Mouse (Mus musculus): ENCODE measurements around the gene Igf1. TPM values are rescaled to one million over a fixed set of nuclear protein-coding genes. Genes with fewer than 3 reads are reported as not detected.

The Igf1 gene
- polyA plus RNA-seq, 1 experiment from 2014 or later: 7.2 TPM

DNA sequence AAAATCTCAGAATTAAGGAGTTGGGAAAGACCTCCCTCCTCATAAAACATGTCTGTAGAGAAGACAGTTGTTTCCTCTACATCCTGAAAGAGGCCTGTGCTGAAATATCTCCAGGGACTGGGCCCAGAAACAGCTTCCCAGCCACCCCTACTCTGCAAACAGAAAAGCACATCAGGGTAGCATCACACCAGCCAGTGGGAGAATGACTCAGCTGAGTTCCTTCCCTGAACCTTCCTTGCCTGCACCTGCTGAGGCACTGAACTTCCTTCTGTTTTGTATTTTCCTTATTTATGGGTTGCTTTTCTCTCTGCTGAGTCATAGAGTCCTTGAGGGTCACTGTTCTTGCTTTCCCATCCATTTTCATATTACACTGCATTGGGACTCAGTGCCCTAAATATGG, 31.8 kb downstream of the Igf1 start:
- Histone ChIP-seq H3K4me3 (replicated peaks; ENCODE audit: low read length) (no peak overlapping the region), H3K4me2 (ENCODE audit: low read length) (no peak overlapping the region), H3K4me1 (replicated peaks; ENCODE audit: control insufficient read depth, insufficient read depth, low read length) (no peaks in the 10 kb centered on the region), H3K27ac (ENCODE audit: low read length) (no peak overlapping the region), H3K9ac (replicated peaks; ENCODE audit: low read depth, low read length) (no peak overlapping the region), H3K27me3 (replicated peaks; ENCODE audit: control insufficient read depth, insufficient read depth, low read length) (no peaks in the 10 kb centered on the region), H3K9me3 (ENCODE audit: control insufficient read depth, low read length) (no peaks in the 10 kb centered on the region), H3K36me3 (ENCODE audit: control insufficient read depth, insufficient read depth) (no peaks in the 10 kb centered on the region)
- no peak for ATAC-seq

DNA sequence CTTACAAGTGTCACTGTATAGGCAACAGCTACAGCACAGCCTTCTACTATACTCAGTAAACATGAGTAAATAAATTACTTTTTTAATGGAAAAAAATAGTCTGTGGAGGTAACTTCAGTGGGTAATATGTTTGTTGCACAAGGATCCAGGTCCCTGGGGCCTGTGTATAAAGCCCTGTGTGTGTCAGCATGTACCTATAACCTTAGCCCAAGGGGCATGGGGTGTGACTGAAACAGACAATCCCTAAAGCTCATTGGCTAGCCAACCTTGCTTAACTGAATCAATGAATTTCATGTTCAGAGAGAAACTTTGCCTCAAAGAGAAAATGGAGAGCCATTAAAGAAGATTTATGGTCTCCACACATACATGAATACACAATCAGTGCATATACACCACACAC, 34.2 kb downstream of the Igf1 start:
- H3K27ac ChIP-seq (ENCODE audit: low read length): no peak overlapping the region
- no peak overlapping the region for H3K4me3 ChIP-seq (replicated peaks; ENCODE audit: low read length)
- H3K27me3 ChIP-seq (replicated peaks; ENCODE audit: control insufficient read depth, insufficient read depth, low read length): no peaks in the 10 kb centered on the region
- no peaks in the 10 kb centered on the region for H3K4me1 ChIP-seq (replicated peaks; ENCODE audit: control insufficient read depth, insufficient read depth, low read length)
- H3K36me3 ChIP-seq (ENCODE audit: control insufficient read depth, insufficient read depth): no peaks in the 10 kb centered on the region
- no peak for ATAC-seq
- no peaks in the 10 kb centered on the region for H3K9me3 ChIP-seq (ENCODE audit: control insufficient read depth, low read length)
- no peak overlapping the region for H3K9ac ChIP-seq (replicated peaks; ENCODE audit: low read depth, low read length)
- H3K4me2 ChIP-seq (ENCODE audit: low read length): no peak overlapping the region

DNA sequence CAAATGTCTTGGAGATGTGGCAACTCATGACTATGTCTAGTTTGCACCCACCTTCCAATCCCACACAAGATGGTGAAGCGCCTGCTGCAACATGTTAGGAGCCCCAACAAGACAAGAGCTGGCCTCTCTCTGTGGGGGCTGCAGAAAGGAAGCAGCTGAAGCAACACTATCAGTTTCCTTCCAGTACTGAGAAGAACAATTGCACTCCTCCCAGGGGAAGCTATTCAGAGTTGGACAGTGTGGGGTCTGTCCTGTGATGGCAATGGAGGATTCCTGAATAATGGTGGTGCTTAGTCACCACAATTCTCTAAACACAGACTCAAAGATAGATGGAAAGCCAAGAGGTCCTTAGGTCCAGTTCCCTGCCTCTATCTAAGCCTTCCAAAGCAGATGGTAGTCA, 35.2 kb downstream of the Igf1 start:
- H3K27me3 ChIP-seq (replicated peaks; ENCODE audit: control insufficient read depth, insufficient read depth, low read length): no peaks in the 10 kb centered on the region
- H3K4me2 ChIP-seq (ENCODE audit: low read length): no peak overlapping the region
- no peaks in the 10 kb centered on the region for H3K9me3 ChIP-seq (ENCODE audit: control insufficient read depth, low read length)
- no peak for ATAC-seq
- H3K36me3 ChIP-seq (ENCODE audit: control insufficient read depth, insufficient read depth): no peaks in the 10 kb centered on the region
- no peak overlapping the region for H3K27ac ChIP-seq (ENCODE audit: low read length)
- 86% methylated on average over 1 of the region's 1 CpGs for WGBS
- no peaks in the 10 kb centered on the region for H3K4me1 ChIP-seq (replicated peaks; ENCODE audit: control insufficient read depth, insufficient read depth, low read length)
- H3K4me3 ChIP-seq (replicated peaks; ENCODE audit: low read length): no peak overlapping the region
- no peak overlapping the region for H3K9ac ChIP-seq (replicated peaks; ENCODE audit: low read depth, low read length)

DNA sequence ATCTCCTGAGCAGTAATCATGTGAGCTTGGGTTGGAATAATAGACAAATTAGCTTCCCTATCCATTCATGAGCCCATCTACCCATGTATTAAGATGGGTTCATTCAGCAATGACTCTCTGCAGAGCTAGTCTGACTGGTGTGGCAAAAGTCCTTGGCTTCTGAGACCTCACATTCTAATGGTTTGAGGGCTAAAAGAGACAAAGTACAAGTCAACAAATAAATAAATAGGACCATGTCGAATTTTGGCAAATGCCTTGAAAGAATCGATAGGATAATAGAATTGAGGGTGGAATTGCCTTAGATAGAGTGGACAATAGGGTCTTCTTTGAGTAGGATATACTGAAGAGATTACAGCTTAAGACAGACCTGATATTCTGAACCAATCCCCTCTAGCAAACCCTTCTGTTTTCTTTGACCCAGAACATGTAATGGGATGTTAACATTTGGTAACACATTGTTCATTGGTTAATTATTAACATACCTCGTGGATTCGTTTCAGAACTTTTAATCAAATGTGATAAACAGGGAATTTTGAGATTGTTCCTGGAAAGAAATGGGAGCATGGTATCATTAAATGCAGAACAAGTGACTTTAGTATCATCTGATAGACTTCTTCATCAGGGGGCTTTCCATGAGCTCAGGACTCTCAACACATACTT, 36.5 kb downstream of the Igf1 start:
- Histone ChIP-seq H3K36me3 (ENCODE audit: control insufficient read depth, insufficient read depth) (no peaks in the 10 kb centered on the region), H3K4me3 (replicated peaks; ENCODE audit: low read length) (no peak overlapping the region), H3K4me1 (replicated peaks; ENCODE audit: control insufficient read depth, insufficient read depth, low read length) (no peaks in the 10 kb centered on the region), H3K27me3 (replicated peaks; ENCODE audit: control insufficient read depth, insufficient read depth, low read length) (no peaks in the 10 kb centered on the region), H3K9me3 (ENCODE audit: control insufficient read depth, low read length) (no peaks in the 10 kb centered on the region), H3K4me2 (ENCODE audit: low read length) (no peak overlapping the region), H3K9ac (replicated peaks; ENCODE audit: low read depth, low read length) (no peak overlapping the region), H3K27ac (ENCODE audit: low read length) (no peak overlapping the region)
- no peak for ATAC-seq
- 89% methylated on average over 4 of the region's 4 CpGs for WGBS

DNA sequence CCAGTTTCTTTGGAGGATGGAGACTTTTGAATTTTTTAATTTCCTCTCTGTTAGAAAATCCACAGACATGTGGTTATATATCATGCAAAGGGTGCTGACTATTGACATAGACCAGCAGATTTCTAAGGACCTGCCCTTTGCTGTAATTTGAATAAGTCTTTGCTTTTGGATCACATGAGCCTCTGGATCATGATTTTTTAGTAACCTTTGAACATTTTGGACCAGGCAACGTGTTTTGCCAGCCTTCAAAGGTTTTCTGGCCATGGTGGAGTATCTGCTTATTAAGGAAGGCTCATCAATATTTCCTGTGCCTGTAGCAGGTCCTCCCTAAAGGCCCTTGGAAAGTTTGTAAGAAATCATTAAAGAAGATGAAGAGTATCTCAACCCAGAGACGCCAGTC, 37.3 kb downstream of the Igf1 start:
- Histone ChIP-seq H3K27ac (ENCODE audit: low read length) (no peak overlapping the region), H3K36me3 (ENCODE audit: control insufficient read depth, insufficient read depth) (no peaks in the 10 kb centered on the region), H3K4me2 (ENCODE audit: low read length) (no peak overlapping the region), H3K4me3 (replicated peaks; ENCODE audit: low read length) (no peak overlapping the region), H3K9ac (replicated peaks; ENCODE audit: low read depth, low read length) (no peak overlapping the region), H3K9me3 (ENCODE audit: control insufficient read depth, low read length) (no peaks in the 10 kb centered on the region), H3K27me3 (replicated peaks; ENCODE audit: control insufficient read depth, insufficient read depth, low read length) (no peaks in the 10 kb centered on the region), H3K4me1 (replicated peaks; ENCODE audit: control insufficient read depth, insufficient read depth, low read length) (no peaks in the 10 kb centered on the region)
- ATAC-seq: no peak
- WGBS: 70% methylated on average over 2 of the region's 2 CpGs

DNA sequence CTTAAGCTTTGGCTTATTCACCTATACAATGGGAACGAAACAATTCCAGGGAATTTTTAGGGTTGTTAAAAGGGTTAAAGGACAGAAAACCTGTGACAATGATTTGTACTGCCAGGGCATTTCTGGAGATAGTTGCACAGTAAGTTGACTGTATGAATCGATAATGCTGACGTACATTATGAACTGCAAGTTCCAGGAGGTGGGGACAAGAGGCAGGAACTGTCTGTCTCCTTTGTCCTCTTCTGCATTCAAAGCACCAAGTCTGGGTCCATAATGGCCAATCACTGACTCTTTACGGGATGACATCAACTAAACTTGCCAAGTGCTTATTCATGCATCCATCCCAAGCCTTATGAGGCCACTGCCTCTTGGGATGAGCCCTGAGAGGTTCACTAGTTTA, 39.3 kb downstream of the Igf1 start:
- H3K4me3 ChIP-seq (replicated peaks; ENCODE audit: low read length): no peak overlapping the region
- no peaks in the 10 kb centered on the region for H3K4me1 ChIP-seq (replicated peaks; ENCODE audit: control insufficient read depth, insufficient read depth, low read length)
- no peaks in the 10 kb centered on the region for H3K27me3 ChIP-seq (replicated peaks; ENCODE audit: control insufficient read depth, insufficient read depth, low read length)
- WGBS: 95% methylated on average over 4 of the region's 4 CpGs
- no peak for ATAC-seq
- H3K9me3 ChIP-seq (ENCODE audit: control insufficient read depth, low read length): no peaks in the 10 kb centered on the region
- H3K4me2 ChIP-seq (ENCODE audit: low read length): no peak overlapping the region
- no peak overlapping the region for H3K9ac ChIP-seq (replicated peaks; ENCODE audit: low read depth, low read length)
- no peak overlapping the region for H3K27ac ChIP-seq (ENCODE audit: low read length)
- H3K36me3 ChIP-seq (ENCODE audit: control insufficient read depth, insufficient read depth): no peaks in the 10 kb centered on the region

DNA sequence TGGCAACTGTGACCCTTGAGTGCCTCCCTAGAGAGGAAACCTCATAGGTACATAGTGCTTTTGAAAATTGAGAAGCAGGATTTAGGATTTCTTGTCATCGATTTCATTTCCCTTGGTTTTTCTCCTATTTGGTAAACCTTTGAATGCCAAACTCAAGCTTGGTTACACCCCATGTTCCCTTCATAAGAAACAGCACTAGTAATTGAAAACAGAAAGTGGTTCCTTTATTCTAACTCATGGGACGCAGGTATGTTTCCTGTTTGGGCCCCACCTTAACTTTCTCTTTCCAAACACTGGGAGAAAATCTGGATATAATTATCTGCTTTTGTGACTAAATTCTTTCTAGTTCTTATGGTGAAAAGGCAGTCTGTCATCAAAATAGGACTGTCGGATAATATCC, 40.8 kb downstream of the Igf1 start:
- Histone ChIP-seq H3K9me3 (ENCODE audit: control insufficient read depth, low read length) (no peaks in the 10 kb centered on the region), H3K36me3 (ENCODE audit: control insufficient read depth, insufficient read depth) (no peaks in the 10 kb centered on the region), H3K27me3 (replicated peaks; ENCODE audit: control insufficient read depth, insufficient read depth, low read length) (no peaks in the 10 kb centered on the region), H3K27ac (ENCODE audit: low read length) (no peak overlapping the region), H3K9ac (replicated peaks; ENCODE audit: low read depth, low read length) (no peak overlapping the region), H3K4me2 (ENCODE audit: low read length) (no peak overlapping the region), H3K4me3 (replicated peaks; ENCODE audit: low read length) (no peak overlapping the region), H3K4me1 (replicated peaks; ENCODE audit: control insufficient read depth, insufficient read depth, low read length) (no peaks in the 10 kb centered on the region)
- no peak for ATAC-seq
- 95% methylated on average over 3 of the region's 3 CpGs for WGBS

DNA sequence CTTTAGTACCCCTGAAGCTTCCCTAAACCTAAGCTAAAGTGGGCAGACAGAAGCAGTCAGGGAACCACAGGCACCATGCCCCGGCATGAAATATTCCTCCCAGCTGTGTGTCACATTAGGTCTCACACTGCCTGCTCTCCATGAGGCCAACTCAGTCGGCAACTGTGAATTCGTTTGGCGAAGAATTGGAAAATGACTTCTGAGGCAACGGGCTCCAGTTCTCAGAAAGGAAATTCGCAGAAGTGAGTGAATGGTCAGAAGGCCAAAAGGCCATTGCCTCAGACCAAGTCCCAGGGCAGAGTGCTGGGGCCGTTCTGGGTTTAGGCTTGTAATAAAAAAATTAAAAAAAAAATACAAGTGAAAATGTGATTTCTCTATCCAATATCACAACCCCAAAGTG, 43.9 kb downstream of the Igf1 start:
- Histone ChIP-seq H3K36me3 (ENCODE audit: control insufficient read depth, insufficient read depth) (no peaks in the 10 kb centered on the region), H3K27me3 (replicated peaks; ENCODE audit: control insufficient read depth, insufficient read depth, low read length) (no peaks in the 10 kb centered on the region), H3K4me1 (replicated peaks; ENCODE audit: control insufficient read depth, insufficient read depth, low read length) (0 out of 2 replicates have a peak, but pooled peaks cover 3% of the 10 kb centered on the region), H3K27ac (ENCODE audit: low read length) (no peak overlapping the region), H3K9me3 (ENCODE audit: control insufficient read depth, low read length) (no peaks in the 10 kb centered on the region), H3K9ac (replicated peaks; ENCODE audit: low read depth, low read length) (no peak overlapping the region), H3K4me2 (ENCODE audit: low read length) (no peak overlapping the region), H3K4me3 (replicated peaks; ENCODE audit: low read length) (no peak overlapping the region)
- no peak for ATAC-seq
- 82% methylated on average over 7 of the region's 7 CpGs for WGBS

DNA sequence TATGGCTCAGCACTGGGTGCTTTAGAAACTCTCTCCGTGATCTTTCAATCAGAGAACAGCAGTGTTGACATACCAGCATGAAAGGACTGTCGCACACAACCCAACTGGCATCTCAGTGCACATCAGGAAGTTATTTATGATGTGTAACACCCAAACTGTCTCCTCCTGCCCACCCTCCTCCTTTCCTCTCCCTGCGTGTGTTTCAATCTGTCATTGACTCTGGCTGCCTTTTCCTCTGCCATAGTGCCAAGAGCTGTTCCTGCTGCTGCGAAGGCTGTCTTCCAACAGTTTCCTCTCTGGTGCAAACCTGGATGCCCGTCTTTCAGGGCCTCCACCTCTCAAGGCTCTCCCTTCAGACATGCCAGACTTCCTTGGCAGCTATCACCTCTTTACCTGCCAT, 46.3 kb downstream of the Igf1 start:
- H3K27ac ChIP-seq (ENCODE audit: low read length): no peak overlapping the region
- ATAC-seq: no peak
- no peak overlapping the region for H3K9ac ChIP-seq (replicated peaks; ENCODE audit: low read depth, low read length)
- H3K4me2 ChIP-seq (ENCODE audit: low read length): no peak overlapping the region
- H3K4me1 ChIP-seq (replicated peaks; ENCODE audit: control insufficient read depth, insufficient read depth, low read length): 0 out of 2 replicates have a peak, but pooled peaks cover 3% of the 10 kb centered on the region
- no peak overlapping the region for H3K4me3 ChIP-seq (replicated peaks; ENCODE audit: low read length)
- 70% methylated on average over 5 of the region's 5 CpGs for WGBS
- no peaks in the 10 kb centered on the region for H3K36me3 ChIP-seq (ENCODE audit: control insufficient read depth, insufficient read depth)
- H3K9me3 ChIP-seq (ENCODE audit: control insufficient read depth, low read length): no peaks in the 10 kb centered on the region
- no peaks in the 10 kb centered on the region for H3K27me3 ChIP-seq (replicated peaks; ENCODE audit: control insufficient read depth, insufficient read depth, low read length)

DNA sequence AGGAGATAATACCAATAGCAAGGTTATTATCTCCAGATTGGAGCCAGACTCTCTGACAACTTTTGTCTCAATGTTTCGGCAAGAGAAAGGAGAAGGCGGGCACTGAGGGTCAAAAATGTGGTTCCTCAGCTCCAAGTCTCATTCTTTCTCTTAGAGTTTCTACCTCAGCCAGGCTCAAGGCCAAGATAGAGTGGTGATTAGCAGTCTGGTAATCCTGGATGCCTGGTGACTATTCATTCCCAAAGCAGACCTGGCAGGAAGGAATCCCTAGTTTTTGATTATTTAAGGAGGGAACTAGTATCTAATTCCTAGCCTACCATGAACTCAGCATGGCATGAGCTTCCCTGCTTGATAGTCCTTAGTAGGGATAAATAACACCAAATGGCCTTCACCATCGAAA, 47.0 kb downstream of the Igf1 start:
- WGBS: 60% methylated on average over 3 of the region's 3 CpGs

More for the DNA sequence above, 47.0 kb downstream of the Igf1 start:
- no peak overlapping the region for H3K4me2 ChIP-seq (ENCODE audit: low read length)
- H3K4me1 ChIP-seq (replicated peaks; ENCODE audit: control insufficient read depth, insufficient read depth, low read length): 0 out of 2 replicates have a peak, but pooled peaks cover 3% of the 10 kb centered on the region
- H3K27ac ChIP-seq (ENCODE audit: low read length): no peak overlapping the region
- H3K36me3 ChIP-seq (ENCODE audit: control insufficient read depth, insufficient read depth): no peaks in the 10 kb centered on the region
- ATAC-seq: no peak
- H3K4me3 ChIP-seq (replicated peaks; ENCODE audit: low read length): no peak overlapping the region
- H3K9me3 ChIP-seq (ENCODE audit: control insufficient read depth, low read length): no peaks in the 10 kb centered on the region
- H3K9ac ChIP-seq (replicated peaks; ENCODE audit: low read depth, low read length): no peak overlapping the region
- no peaks in the 10 kb centered on the region for H3K27me3 ChIP-seq (replicated peaks; ENCODE audit: control insufficient read depth, insufficient read depth, low read length)
